Mouse (Mus musculus) stomach, postnatal 0 days (tissue): ENCODE results near the gene Tpcn1.

Experiments used
- CTCF ChIP-seq: IDR thresholded peaks from 2 replicates; pipeline ENCODE4 v1.5.1; 2016; ENCODE audit warnings: antibody characterized with exemption, low read depth, mild to moderate bottlenecking, moderate library complexity
- EP300 ChIP-seq: optimal IDR thresholded peaks from 2 replicates; pipeline ENCODE3; 2016; ENCODE audit warnings: antibody characterized with exemption

GRCm38 (mm10) chr5:120569791-120570190 lies 18.7 kb downstream of the Tpcn1 start:
- no peak for TF ChIP-seq CTCF
- TF ChIP-seq EP300: no peak
